Mouse (Mus musculus): ENCODE data around the gene Cyb5r4.
"Not testable (repeated sequence)": the region's sequence is repeated elsewhere in the genome, so short reads cannot be mapped to it uniquely, and the experiment has no call there.

Cyb5r4 gene

DNA sequence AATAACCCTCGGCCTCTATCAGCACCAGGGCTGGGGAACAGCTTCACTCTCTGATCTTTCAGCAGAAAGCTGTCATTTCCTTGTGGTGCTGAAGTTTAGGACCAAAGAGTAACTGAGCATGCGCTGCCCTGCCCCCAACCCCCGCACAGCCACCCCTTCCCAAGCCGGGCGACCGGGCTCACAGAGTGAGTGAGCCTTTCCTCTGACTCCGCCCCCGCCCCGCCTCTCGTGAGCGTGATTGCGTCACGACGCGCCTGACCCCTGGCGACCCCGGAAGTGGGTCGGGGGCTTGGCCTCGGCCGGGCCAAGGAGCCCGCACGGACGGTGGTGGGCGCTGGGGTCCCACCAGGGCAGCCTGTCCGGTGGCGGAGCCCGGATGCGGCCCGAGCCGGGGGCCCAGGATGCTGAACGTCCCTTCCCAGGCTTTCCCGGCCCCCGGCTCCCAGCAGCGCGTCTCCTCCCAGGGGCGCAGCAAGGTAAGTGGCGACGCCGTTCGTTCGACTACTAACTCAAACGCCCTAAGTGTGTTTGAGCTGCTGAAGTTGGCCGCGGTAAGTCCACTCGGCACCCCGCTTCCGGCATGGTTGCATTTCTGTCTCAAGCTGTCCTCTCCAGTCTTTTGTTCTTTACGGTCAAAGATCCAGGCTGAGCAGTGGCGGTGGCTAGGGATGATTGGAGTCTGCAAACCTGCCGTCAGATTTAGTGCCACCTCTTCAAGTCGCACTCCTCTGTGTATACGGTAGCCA, at the start of gene Cyb5r4:
TSS of gene Cyb5r4 (plus strand) at position 237 of the 746 bp plus-strand sequence.
- peak; percentile 76 for DNase-seq (ENCODE audit: low read depth, low spot score)

DNA sequence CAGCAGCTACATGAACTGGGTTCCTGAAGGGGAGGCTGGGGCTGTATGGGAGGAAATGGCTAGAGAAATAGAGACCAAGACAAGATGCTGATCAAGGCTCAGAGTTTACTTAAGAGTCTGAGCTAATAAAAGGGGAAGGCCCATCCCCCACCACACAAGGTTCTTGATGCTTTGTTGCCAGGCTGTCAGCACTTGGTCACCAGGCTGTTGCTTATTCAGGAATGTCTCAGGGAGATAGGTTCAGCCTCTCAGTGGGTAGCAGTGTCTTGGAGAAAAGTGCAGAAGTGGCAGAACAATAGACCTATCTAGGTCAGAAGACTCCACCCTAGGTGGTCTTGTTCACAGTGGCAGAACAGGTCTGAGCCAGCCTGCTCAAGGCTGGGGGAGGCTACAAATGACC, 49.3 kb upstream of the Cyb5r4 start:
- DNase-seq (ENCODE audit: low read depth, low spot score): not testable (repeated sequence)

DNA sequence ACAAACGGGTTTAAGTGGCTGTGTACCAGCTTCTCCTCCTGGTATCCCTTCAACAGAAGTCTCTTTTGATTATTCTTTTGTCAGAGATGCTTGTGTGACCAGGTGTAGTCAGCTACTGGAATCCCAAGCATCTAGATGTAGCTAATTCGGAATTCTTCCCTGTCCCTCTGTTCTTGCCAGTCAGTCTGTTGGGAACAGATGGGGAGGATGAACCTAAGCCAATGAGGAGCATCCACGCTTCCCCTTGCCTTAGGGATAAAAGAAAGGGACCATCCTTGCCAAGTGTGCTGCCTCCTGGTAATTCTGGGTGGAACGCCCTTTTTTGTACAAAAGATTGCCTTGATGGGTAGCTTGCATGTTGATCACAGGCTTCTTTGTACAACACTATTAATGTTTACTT, 48.3 kb upstream of the Cyb5r4 start:
- no peak for DNase-seq (ENCODE audit: low read depth, low spot score)

DNA sequence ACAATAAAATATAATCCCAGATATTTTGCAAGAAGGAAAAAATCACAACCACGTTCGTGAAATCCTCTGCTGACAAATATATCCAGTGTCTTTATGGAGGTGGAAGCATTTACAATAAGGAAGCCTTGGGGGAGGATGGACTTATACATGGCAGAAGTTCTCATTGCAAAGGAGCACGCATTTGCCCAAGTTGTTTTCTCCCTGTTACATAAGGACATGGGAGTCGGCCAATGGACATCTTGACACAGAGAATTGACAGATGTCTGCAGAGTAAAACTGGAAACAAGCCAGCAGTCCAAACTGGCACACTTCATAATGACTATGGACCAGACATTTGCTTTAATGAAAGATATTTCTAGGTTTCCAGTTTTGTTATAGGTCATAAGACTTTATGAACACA, 44.9 kb upstream of the Cyb5r4 start:
- no peak for DNase-seq (ENCODE audit: low read depth, low spot score)

- no peak for DNase-seq (ENCODE audit: low read depth, low spot score)
These were observed 43.4 kb upstream of the Cyb5r4 start for GRCm38 (mm10) chr9:86978257-86978907.

DNA sequence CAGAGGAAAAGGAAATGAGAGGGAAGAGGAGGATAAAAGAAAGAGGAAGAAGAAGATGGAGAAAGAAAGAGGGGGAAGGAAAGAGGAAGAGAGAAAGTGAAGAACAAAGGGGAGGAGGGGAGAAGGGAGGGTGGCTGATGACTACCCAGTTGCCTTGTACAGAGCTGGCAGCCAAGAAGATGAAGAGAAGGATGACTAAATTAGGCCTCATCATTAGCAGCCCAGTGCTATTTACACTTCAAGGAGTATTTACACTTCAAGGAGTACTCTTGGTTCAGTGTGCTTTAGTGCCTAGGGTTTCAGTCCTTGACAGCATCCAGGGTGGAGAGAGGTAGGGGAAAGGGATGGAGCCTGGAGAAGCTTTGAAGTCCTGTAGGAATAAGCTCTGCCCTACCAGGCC, 41.8 kb upstream of the Cyb5r4 start:
- no peak for DNase-seq (ENCODE audit: low read depth, low spot score)

GRCm38 (mm10) chr9:86980942-86981341, 40.9 kb upstream of the Cyb5r4 start:
- no peak for DNase-seq (ENCODE audit: low read depth, low spot score)

- no peak for DNase-seq (ENCODE audit: low read depth, low spot score)
These were observed 40.3 kb upstream of the Cyb5r4 start for GRCm38 (mm10) chr9:86981551-86981950.

DNA sequence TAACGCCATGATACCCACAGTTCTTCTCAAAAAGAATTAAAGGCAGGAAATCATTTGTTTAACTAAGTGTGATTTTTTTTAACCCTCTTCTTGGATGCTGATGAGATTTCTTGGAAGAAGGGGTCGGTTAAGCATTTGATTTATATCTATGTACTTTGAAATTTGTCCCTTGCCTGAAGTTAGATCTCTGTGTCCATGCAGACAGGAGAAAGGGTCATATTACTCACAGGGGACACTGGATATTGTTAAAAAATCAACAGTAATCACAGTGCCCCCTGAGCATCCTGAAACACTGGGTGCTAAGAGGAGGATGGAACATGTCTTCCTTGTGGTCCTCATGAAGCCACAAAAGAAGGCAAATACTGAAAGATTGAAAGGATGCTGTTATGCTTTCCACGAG, 37.2 kb upstream of the Cyb5r4 start:
- no peak for DNase-seq (ENCODE audit: low read depth, low spot score)

- no peak for DNase-seq (ENCODE audit: low read depth, low spot score)
These were observed 36.7 kb upstream of the Cyb5r4 start for GRCm38 (mm10) chr9:86985105-86985504.

- no peak for DNase-seq (ENCODE audit: low read depth, low spot score)
These were observed 35.0 kb upstream of the Cyb5r4 start for GRCm38 (mm10) chr9:86986703-86987296.

- DNase-seq (ENCODE audit: low read depth, low spot score): no peak
These were observed 32.0 kb upstream of the Cyb5r4 start for GRCm38 (mm10) chr9:86989822-86990221.

GRCm38 (mm10) chr9:86991758-86992157, 30.1 kb upstream of the Cyb5r4 start:
- DNase-seq (ENCODE audit: low read depth, low spot score): no peak

GRCm38 (mm10) chr9:86997046-86997691, 24.6 kb upstream of the Cyb5r4 start:
- no peak for DNase-seq (ENCODE audit: low read depth, low spot score)

DNA sequence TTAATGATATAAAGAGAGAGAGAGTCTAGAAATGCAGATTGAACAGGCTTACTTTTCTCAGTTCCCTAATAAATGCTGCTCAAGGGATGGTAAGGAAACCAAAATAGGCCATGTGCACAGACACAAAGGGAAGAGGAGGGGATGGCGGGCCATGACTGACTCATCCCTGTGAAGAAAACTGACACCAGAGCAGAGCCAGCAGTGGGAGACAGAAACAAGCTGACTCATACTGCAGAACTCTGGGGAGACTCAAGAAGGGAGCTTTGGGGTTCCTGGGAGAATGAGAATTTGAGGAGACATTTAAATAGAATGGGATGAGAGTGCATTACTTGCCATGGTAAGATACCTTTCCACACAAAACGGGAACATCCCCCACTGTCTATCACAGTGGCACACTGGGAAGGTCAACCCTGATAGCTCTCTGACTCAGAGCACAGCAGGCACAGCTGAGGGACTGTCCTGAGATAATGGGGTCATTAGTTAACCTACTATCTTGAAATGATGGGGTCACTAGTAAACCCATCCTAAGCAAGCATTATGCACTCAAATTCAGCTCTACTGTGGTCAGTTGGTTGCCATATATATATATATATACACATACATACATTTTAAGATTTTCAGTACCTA, 21.7 kb upstream of the Cyb5r4 start:
- no peak for DNase-seq (ENCODE audit: low read depth, low spot score)

GRCm38 (mm10) chr9:87004701-87005434, 16.9 kb upstream of the Cyb5r4 start:
- no peak for DNase-seq (ENCODE audit: low read depth, low spot score)

DNA sequence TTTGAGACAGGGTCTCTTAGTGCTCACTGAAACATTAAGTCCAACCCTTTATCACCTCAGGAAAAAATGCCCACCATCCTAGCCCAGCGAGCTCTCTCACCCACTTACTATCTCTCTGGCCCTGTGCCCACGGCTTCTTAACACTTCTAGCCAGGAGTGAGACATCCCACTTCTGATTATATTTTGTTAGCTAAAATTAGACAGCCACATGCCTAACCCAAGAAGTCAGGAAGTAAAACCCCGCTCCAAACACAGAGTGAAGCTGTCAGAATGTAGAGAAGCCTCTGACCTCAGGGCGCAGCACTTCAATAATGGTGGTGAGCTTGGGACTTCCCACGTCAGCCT, 16.4 kb upstream of the Cyb5r4 start:
- DNase-seq (ENCODE audit: low read depth, low spot score): no peak

GRCm38 (mm10) chr9:87008507-87008906, 13.3 kb upstream of the Cyb5r4 start:
- DNase-seq (ENCODE audit: low read depth, low spot score): no peak

DNA sequence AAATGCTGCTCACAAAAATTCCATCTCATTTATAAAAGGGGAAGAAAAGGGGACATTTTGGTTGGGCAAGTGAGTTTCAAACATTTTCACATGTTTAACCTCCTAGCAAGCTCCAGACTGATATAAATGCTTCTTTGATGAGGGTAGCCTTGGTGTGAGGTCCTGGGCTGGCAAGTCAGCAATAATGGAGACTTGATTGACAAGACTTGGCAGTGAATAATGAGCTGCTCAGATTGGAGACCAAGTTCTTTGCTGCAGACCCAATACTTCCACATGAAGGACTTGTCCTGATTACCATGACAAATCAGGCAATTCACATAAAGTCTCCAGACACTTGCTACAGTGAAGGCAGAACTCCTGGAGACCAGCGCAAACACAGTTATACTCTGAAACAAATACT, 12.9 kb upstream of the Cyb5r4 start:
- no peak for DNase-seq (ENCODE audit: low read depth, low spot score)

DNA sequence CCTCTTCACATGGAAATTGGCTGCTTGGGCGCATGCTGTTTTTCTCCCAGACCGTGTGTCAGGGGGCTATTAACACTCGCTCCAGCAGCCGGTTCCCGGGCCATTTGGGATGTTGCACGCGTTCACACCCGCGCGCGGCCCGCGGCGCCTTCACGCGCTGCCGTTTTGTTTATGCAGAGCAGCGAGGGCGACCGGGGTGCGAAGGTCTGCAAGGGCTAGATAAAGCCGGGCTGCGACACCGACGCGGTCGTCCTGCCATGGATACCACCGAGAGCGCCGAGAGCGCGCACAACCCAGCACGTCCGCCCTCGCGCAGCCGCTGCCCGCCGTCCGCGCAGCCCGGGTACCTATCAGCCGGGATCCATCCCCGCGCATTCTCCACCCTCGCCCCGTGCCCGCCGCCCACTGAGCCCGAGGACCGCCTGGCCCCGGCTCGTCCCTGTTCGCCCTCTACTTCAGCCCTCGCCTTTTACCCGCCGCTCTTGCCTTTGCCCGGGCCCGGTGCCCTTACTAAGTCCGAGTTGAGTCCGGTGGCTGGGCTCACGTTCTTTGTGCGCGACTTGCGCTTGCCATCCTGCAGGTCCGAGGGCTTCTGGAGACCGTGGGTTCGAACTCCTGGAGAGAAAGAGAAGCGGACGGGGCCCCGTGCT, 6.4 kb upstream of the Cyb5r4 start, which contains the start of gene Ripply2:
TSS of gene Ripply2 (plus strand) at position 250 of the 650 bp plus-strand sequence.
- DNase-seq (ENCODE audit: low read depth, low spot score): no peak

DNA sequence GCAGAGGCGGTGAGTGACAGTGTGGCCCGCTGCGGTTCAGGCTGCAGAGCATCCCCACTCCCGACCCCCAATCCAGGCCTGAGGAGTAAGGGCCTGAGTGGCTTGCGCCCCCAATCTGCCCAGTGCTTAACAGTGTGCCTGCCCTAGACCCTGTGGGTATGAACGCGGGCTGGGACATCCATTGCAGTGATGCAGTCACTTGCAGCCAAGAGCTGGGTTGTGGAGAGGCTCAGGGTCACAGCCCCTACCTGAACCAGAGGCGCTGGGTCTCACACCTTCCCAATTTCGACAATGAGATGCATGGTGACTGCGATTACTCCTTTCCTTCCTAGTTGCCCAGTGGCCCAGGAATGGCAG, 5.9 kb upstream of the Cyb5r4 start:
- DNase-seq (ENCODE audit: low read depth, low spot score): no peak
